Mouse (Mus musculus) liver, adult 2 months (tissue): Measurements from ENCODE around the gene Rexo1.

Experiments
- CTCF ChIP-seq: fragments of 200-500 bp; IDR thresholded peaks from 2 replicates; pipeline ENCODE4 v1.5.1; 2011; ENCODE audit warnings: low read depth, low read length, control low read depth
- POLR2A ChIP-seq: fragments of 200-500 bp; IDR thresholded peaks from 2 replicates; pipeline ENCODE4 v1.6.1; 2011; ENCODE audit warnings: low read length, control low read depth; ENCODE audit not compliant: insufficient read depth; ENCODE audit errors: extremely low read depth

DNA sequence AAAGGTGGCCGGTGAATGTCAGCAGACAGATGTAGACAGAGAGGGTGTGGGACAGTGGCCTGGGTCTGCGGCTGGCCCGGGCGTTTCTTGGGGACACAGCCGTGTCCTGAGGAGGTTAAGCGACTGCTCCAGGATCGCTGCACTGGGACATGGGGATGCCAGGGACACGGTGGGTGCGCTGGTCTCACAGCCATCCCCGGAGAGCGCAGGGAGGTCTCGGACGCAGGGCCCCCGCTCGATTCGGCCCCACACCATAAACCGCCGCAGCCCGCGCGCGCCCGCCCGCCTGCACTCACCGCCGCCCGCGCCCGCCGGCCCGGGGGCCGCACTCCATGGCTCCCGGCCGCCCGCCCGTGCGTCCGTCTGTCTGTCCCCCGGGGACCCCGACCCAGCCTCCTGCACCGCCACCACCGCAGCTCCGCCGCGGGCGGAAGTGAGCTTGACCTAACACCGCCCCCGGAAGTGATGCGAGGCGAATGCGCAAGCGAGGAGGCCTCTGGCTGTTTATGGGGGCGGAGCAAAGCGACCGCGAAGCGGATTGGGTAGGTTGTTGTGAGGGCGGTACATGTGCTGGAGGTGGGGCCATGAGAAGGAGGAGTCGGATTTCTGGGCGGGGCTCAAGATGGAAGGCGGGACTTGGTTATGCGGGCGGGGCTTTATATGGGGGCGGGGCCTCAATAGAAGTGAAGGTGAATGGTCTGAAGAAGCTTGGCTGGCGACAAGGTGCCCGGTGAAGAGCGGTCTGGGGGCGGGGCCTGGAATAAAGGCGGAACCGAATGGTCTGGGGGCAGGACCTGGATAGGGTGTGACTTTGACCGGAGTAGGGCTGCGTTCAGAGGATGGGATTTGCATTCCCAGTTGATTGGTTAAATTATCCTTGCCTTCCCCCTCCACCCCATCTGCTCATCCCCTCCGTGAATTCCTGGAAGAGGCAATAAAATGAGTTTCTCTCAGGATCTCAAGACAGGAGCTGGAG is 28.8 kb upstream of the Rexo1 start, which contains the start of gene Abhd17a:
- TF ChIP-seq CTCF (no peak), POLR2A (peak; percentile 86)
